ENCODE assay signal across 8 mouse cellular contexts in genomic region chr2:84886234-84886731, GRCm38 (mm10). TPM values are rescaled to one million over a fixed set of nuclear protein-coding genes. Genes with fewer than 3 reads are reported as not detected.
A peak's percentile ranks its signal among the peaks of the same experiment; 100 is the strongest.
DNase-seq lines count a peak whose midpoint lies in the region; ATAC-seq and TF ChIP-seq lines count a peak whose summit lies in the region.

Gene Rtn4rl2 (minus strand): TSS chr2:84886710.

- TF ChIP-seq EP300 in MEL (IDR thresholded peaks at IDR 0.05; ENCODE audit: low read depth in 1 of 2, low read length in 2 of 2), result no peak

- H3K9ac ChIP-seq in heart, embryonic 14.5 days (ENCODE audit: low read length), result peak within 1 kb of the TSS; percentile 62
- H3K9ac ChIP-seq in MEL (ENCODE audit: control insufficient read depth, low read depth, low read length, poor library complexity, severe bottlenecking), result peak within 1 kb of the TSS; percentile 40
- peak within 1 kb of the TSS; percentile 72 for H3K9ac ChIP-seq in forebrain, embryonic 14.5 days (ENCODE audit: low read length)
- H3K9ac ChIP-seq in neural tube, embryonic 13.5 days, result peak within 1 kb of the TSS; percentile 73

- H3K4me1 ChIP-seq in heart, embryonic 14.5 days (ENCODE audit: control insufficient read depth in 2 of 2, insufficient read depth in 2 of 2, low read length in 2 of 2), result peaks cover 19 to 47% of the 10 kb centered on the region in 2 experiments
- 0 out of 4 replicates have a peak, but pooled peaks cover 0 to 7% of the 10 kb centered on the region in 2 experiments for H3K4me1 ChIP-seq in MEL (ENCODE audit: control insufficient read depth in 1 of 2, insufficient read depth in 2 of 2, low read length in 2 of 2)
- peaks cover 20% of the 10 kb centered on the region for H3K4me1 ChIP-seq in forebrain, embryonic 14.5 days (ENCODE audit: control insufficient read depth, insufficient read depth, low read length)
- H3K4me1 ChIP-seq in neural tube, embryonic 13.5 days (replicated peaks), result peaks cover 64% of the 10 kb centered on the region

- WGBS in heart, embryonic 14.5 days, result under 1% methylated on average over 35 of the region's 35 CpGs
- 1% methylated on average over 33 of the region's 35 CpGs for WGBS in forebrain, embryonic 14.5 days
- 0% methylated on average over 26 of the region's 35 CpGs for WGBS in neural tube, embryonic 13.5 days

- H3K9me3 ChIP-seq in heart, embryonic 14.5 days (ENCODE audit: control insufficient read depth, low read length), result no peaks in the 10 kb centered on the region
- no peaks in the 10 kb centered on the region for H3K9me3 ChIP-seq in MEL (replicated peaks; ENCODE audit: insufficient read depth, low read length)
- H3K9me3 ChIP-seq in forebrain, embryonic 14.5 days (replicated peaks; ENCODE audit: control insufficient read depth, low read length), result no peaks in the 10 kb centered on the region
- no peaks in the 10 kb centered on the region for H3K9me3 ChIP-seq in neural tube, embryonic 13.5 days

- H3K27ac ChIP-seq in heart, embryonic 14.5 days (replicated peaks in 1 of 2; ENCODE audit: control insufficient read depth in 1 of 2, insufficient read depth in 1 of 2, low read depth in 2 of 2, low read length in 2 of 2), result no peak within 1 kb of the TSS
- no peak within 1 kb of the TSS for H3K27ac ChIP-seq in MEL (ENCODE audit: control insufficient read depth, low read depth, low read length)
- peak within 1 kb of the TSS; percentile 70; the same call in 1 of the 2 replicates for H3K27ac ChIP-seq in forebrain, embryonic 14.5 days (ENCODE audit: low read depth, low read length)
- peak within 1 kb of the TSS; percentile 61 for H3K27ac ChIP-seq in neural tube, embryonic 13.5 days (replicated peaks)

- H3K4me3 ChIP-seq in heart, embryonic 14.5 days (ENCODE audit: control insufficient read depth in 1 of 2, insufficient read depth in 1 of 2, low read depth in 1 of 2, low read length in 2 of 2), result peak within 1 kb of the TSS; percentile 35 to 59
- H3K4me3 ChIP-seq in MEL (ENCODE audit: control insufficient read depth in 1 of 2, insufficient read depth in 1 of 2, low read depth in 2 of 2, low read length in 2 of 2), result peak within 1 kb of the TSS; percentile 47 to 52
- H3K4me3 ChIP-seq in forebrain, embryonic 14.5 days (ENCODE audit: low read depth, low read length), result peak within 1 kb of the TSS; percentile 67
- peak within 1 kb of the TSS; percentile 69 for H3K4me3 ChIP-seq in neural tube, embryonic 13.5 days

- no peak for TF ChIP-seq POLR2A in MEL (IDR thresholded peaks at IDR 0.05; ENCODE audit: control insufficient read depth in 1 of 2, insufficient read depth in 1 of 2, low read depth in 1 of 2, low read length in 2 of 2, poor library complexity in 1 of 2)

- no peak for ATAC-seq in heart, embryonic 14.5 days (ENCODE audit: insufficient number of reproducible peaks, insufficient read depth, low FRiP score, low read depth)
- ATAC-seq in forebrain, embryonic 14.5 days, result peak; percentile 24
- peak; percentile 11 for ATAC-seq in neural tube, embryonic 13.5 days (ENCODE audit: low read depth)

- no peak for DNase-seq in heart, adult 18-20 months
- DNase-seq in MEL (ENCODE audit: low read depth, low spot score), result no peak
- peak; percentile 49 for DNase-seq in forebrain, embryonic 14.5 days (ENCODE audit: low spot score)
- no peak for DNase-seq in left cerebral cortex, postnatal 25 days (ENCODE audit: low spot score in 2 of 2)
- DNase-seq in cerebellum, postnatal 14 days, result no peak
- no peak for DNase-seq in gastrocnemius, postnatal 14 days

- H3K27me3 ChIP-seq in heart, embryonic 14.5 days (ENCODE audit: control insufficient read depth, insufficient read depth, low read length), result peaks cover 92% of the 10 kb centered on the region
- H3K27me3 ChIP-seq in MEL (ENCODE audit: control insufficient read depth in 1 of 2, insufficient read depth in 2 of 2, low read length in 2 of 2), result peaks cover 0 to 3% of the 10 kb centered on the region in 2 experiments; a peak in 1 of 4 replicates
- H3K27me3 ChIP-seq in forebrain, embryonic 14.5 days (replicated peaks; ENCODE audit: control insufficient read depth, insufficient read depth, low read length), result peaks cover 51% of the 10 kb centered on the region
- peaks cover 96% of the 10 kb centered on the region for H3K27me3 ChIP-seq in neural tube, embryonic 13.5 days

- intact Hi-C loops in left cerebral cortex, postnatal 25 days (cut with DNase I), result loop anchor here (5.0 kb wide), 2 partner anchors 161 to 169 kb away; partner anchors contain the start of genes Tnks1bp1 and Zdhhc5
- intact Hi-C loops in gastrocnemius, postnatal 14 days (cut with DNase I; ENCODE audit: low total_unique reads), result loop anchor here (5.0 kb wide), 1 partner anchor 54 kb away; no protein-coding TSS in a partner anchor

- H3K4me2 ChIP-seq in heart, embryonic 14.5 days (ENCODE audit: low read length), result peak within 1 kb of the TSS; percentile 82
- peak within 1 kb of the TSS; percentile 83 for H3K4me2 ChIP-seq in forebrain, embryonic 14.5 days (ENCODE audit: low read length)
- H3K4me2 ChIP-seq in neural tube, embryonic 13.5 days, result peak within 1 kb of the TSS; percentile 96

- TF ChIP-seq RAD21 in MEL (IDR thresholded peaks at IDR 0.05; ENCODE audit: low read depth, low read length), result no peak

- no peaks in the 10 kb centered on the region for H3K79me2 ChIP-seq in MEL (ENCODE audit: control insufficient read depth, insufficient read depth, low read length, poor library complexity)

- H3K36me3 ChIP-seq in heart, embryonic 14.5 days (ENCODE audit: control insufficient read depth, insufficient read depth, low read length), result no peaks in the 10 kb centered on the region
- no peaks in the 10 kb centered on the region; a peak in 1 of 4 replicates for H3K36me3 ChIP-seq in MEL (ENCODE audit: control insufficient read depth in 1 of 2, insufficient read depth in 2 of 2, low read length in 2 of 2)
- no peaks in the 10 kb centered on the region for H3K36me3 ChIP-seq in forebrain, embryonic 14.5 days (ENCODE audit: control insufficient read depth, insufficient read depth, low read length)
- H3K36me3 ChIP-seq in neural tube, embryonic 13.5 days, result no peaks in the 10 kb centered on the region

- no peak for TF ChIP-seq CTCF in MEL (IDR thresholded peaks at IDR 0.05 in 2 of 3, conservative IDR thresholded peaks at IDR 0.05 in 1 of 3; ENCODE audit: control insufficient read depth in 1 of 3, insufficient read depth in 1 of 3, low read depth in 2 of 3, low read length in 3 of 3, poor library complexity in 1 of 3, severe bottlenecking in 1 of 3)

TF ChIP-seq in MEL, 35 proteins besides CTCF, POLR2A, EP300 and RAD21:
- no peak for TF ChIP-seq SIN3A (IDR thresholded peaks at IDR 0.05; ENCODE audit: low read length)
- no peak for TF ChIP-seq POLR2AphosphoS5 (IDR thresholded peaks at IDR 0.05; ENCODE audit: borderline replicate concordance, low read depth, low read length)
- TF ChIP-seq ELF1 (IDR thresholded peaks at IDR 0.05; ENCODE audit: low read depth, low read length), result no peak
- TF ChIP-seq KAT2A (conservative IDR thresholded peaks at IDR 0.05; ENCODE audit: low read depth, low read length), result no peak
- no peak for TF ChIP-seq GABPA (IDR thresholded peaks at IDR 0.05; ENCODE audit: low read depth, low read length)
- TF ChIP-seq ZKSCAN1 (IDR thresholded peaks at IDR 0.05; ENCODE audit: low read depth, low read length), result no peak
- no peak for TF ChIP-seq MYB (IDR thresholded peaks at IDR 0.05; ENCODE audit: low read depth, low read length)
- TF ChIP-seq TAL1 (IDR thresholded peaks at IDR 0.05; ENCODE audit: low read length), result no peak
- no peak for TF ChIP-seq NRF1 (IDR thresholded peaks at IDR 0.05; ENCODE audit: insufficient read depth, low read depth, low read length, poor library complexity, severe bottlenecking)

RNA-seq across cellular contexts. Expression of gene Rtn4rl2, which starts in this region (rescaled TPM):
- polyA plus RNA-seq in heart, embryonic 14.5 days (2014; fragmentation: Nextera tagmentation; extraction: Ambion mirVana), result 2.2 TPM in 2 replicates
- total RNA-seq in heart, adult 18-20 months (2021), result 1 to 10 TPM; 3.0 to 3.5 TPM
- 0.12 TPM in 1 of 2 replicates, not detected in the other for total RNA-seq in MEL (2012; rRNA removed)
- polyA plus RNA-seq in MEL (2012; ENCODE audit: insufficient read depth in 1 of 2, insufficient read length in 2 of 2, low read depth in 1 of 2, low replicate concordance in 2 of 2, missing spikeins in 1 of 2), result 1 to 10 TPM in 1 of 2 experiments, not detected in 1; 1.1 TPM
- 7.5 and 13.6 TPM in 2 replicates for polyA plus RNA-seq in forebrain, embryonic 14.5 days (2014; fragmentation: Nextera tagmentation; extraction: Ambion mirVana)
- total RNA-seq in left cerebral cortex, postnatal 25 days (2021), result 100 to 1,000 TPM in 1 of 2 experiments, 10 to 100 TPM in 1; 87.6 to 102 TPM
- 6.8 and 7.1 TPM in 2 replicates for polyA plus RNA-seq in neural tube, embryonic 13.5 days (2015; fragmentation: Nextera tagmentation; extraction: Ambion mirVana)
- under 1 TPM; 0.55 to 0.64 TPM for total RNA-seq in gastrocnemius, postnatal 14 days (2021)

Comparison
In these comparisons a context has a peak if more than half of its experiments do, and no peak if none do; other contexts are left out.
1. RNA of gene Rtn4rl2 (total RNA-seq): 87.6 to 102 TPM in left cerebral cortex, postnatal 25 days; 3.0 to 3.5 TPM in heart, adult 18-20 months, 0.55 to 0.64 TPM in gastrocnemius, postnatal 14 days and 0.12 TPM in MEL; every median in the first group is over 10 times any median in the second.
2. H3K27ac ChIP-seq: peak in forebrain, embryonic 14.5 days (single experiment) and neural tube, embryonic 13.5 days (single experiment); none in heart, embryonic 14.5 days (0 of 2) and MEL (single experiment).
3. Peak in every context shown above with its lines, with median percentiles within 50 percentile points of each other: H3K4me2 ChIP-seq, H3K4me3 ChIP-seq and H3K9ac ChIP-seq.